Mouse (Mus musculus) CD4-positive helper T cell, adult 2 months (primary cell): ENCODE data around the gene Sqstm1.

Source experiments
- DNase-seq: peaks from one replicate; pipeline ENCODE4 v3.0.0-alpha.2; 2012; ENCODE audit warnings: low read depth, missing footprints, low spot score

The Sqstm1 gene

GRCm38 (mm10) chr11:50211322-50212059 lies 864 bp upstream of the Sqstm1 start:
- no peak for DNase-seq

- peak; percentile 94 for DNase-seq
These were observed 524 bp downstream of the Sqstm1 start for GRCm38 (mm10) chr11:50210101-50210504.

- DNase-seq = no peak
These were observed 2.6 kb downstream of the Sqstm1 start for GRCm38 (mm10) chr11:50208039-50208438.

GRCm38 (mm10) chr11:50207344-50207743 lies 3.3 kb downstream of the Sqstm1 start:
- no peak for DNase-seq

GRCm38 (mm10) chr11:50206037-50206436 lies 4.6 kb downstream of the Sqstm1 start:
- no peak for DNase-seq

GRCm38 (mm10) chr11:50205434-50205833 lies 5.2 kb downstream of the Sqstm1 start:
- no peak for DNase-seq

- DNase-seq = no peak
These were observed 7.3 kb downstream of the Sqstm1 start for GRCm38 (mm10) chr11:50203302-50203827.

GRCm38 (mm10) chr11:50201590-50201989 lies 9.0 kb downstream of the Sqstm1 start:
- no peak for DNase-seq

- no peak for DNase-seq
These were observed 10.0 kb downstream of the Sqstm1 start for GRCm38 (mm10) chr11:50200613-50201012.

GRCm38 (mm10) chr11:50198916-50199315 lies 11.7 kb downstream of the Sqstm1 start:
- no peak for DNase-seq

- DNase-seq = no peak
These were observed 12.3 kb downstream of the Sqstm1 start for GRCm38 (mm10) chr11:50198219-50198846.

GRCm38 (mm10) chr11:50197500-50197899 lies 13.1 kb downstream of the Sqstm1 start:
- DNase-seq = no peak

- DNase-seq = no peak
These were observed 15.8 kb downstream of the Sqstm1 start for GRCm38 (mm10) chr11:50194793-50195192.

- no peak for DNase-seq
These were observed 16.6 kb downstream of the Sqstm1 start for GRCm38 (mm10) chr11:50194070-50194469.

- no peak for DNase-seq
These were observed 18.3 kb downstream of the Sqstm1 start for GRCm38 (mm10) chr11:50192278-50192677.

- no peak for DNase-seq
These were observed 20.3 kb downstream of the Sqstm1 start for GRCm38 (mm10) chr11:50190362-50190761.

- DNase-seq = no peak
These were observed 21.9 kb downstream of the Sqstm1 start for GRCm38 (mm10) chr11:50188682-50189081.

GRCm38 (mm10) chr11:50184788-50185187 lies 25.8 kb downstream of the Sqstm1 start:
- no peak for DNase-seq

- DNase-seq = no peak
These were observed 27.9 kb downstream of the Sqstm1 start for GRCm38 (mm10) chr11:50182702-50183101.

- DNase-seq = no peak
These were observed 30.0 kb downstream of the Sqstm1 start for GRCm38 (mm10) chr11:50180478-50181231.

GRCm38 (mm10) chr11:50178532-50179488 lies 31.8 kb downstream of the Sqstm1 start:
- DNase-seq = no peak
